Mouse (Mus musculus) adrenal gland, postnatal 10 days (tissue): ENCODE measurements around the gene Traf3ip1. TPM values are rescaled to one million over a fixed set of nuclear protein-coding genes. Genes with fewer than 3 reads are reported as not detected.
A peak's percentile ranks its signal among the peaks of the same experiment; 100 is the strongest.

Experiments
- DNase-seq: peaks from one replicate; pipeline ENCODE4 v3.0.0; 2021; ENCODE audit warnings: mixed read lengths
- long read RNA-seq, 2 experiments: library from polyadenylated mRNA; stranded (forward); transcript quantifications; one replicate each; pipeline ENCODE4 v2.0.0; 2021
- total RNA-seq, 2 experiments: library from RNA; stranded (reverse); gene quantifications; 2 replicates each; pipeline ENCODE4 v1.2.3; 2021

The Traf3ip1 gene
- 1 to 10 TPM; 8.0 to 9.1 TPM for total RNA-seq
- long read RNA-seq, experiment 1, partial matches to known transcripts: 0 of 2 reads
- long read RNA-seq, experiment 1, other reads (novel, unspliced or antisense): 2 of 2 reads
- long read RNA-seq, experiment 2, partial matches to known transcripts: 0 of 1 reads
- long read RNA-seq, experiment 2, other reads (novel, unspliced or antisense): 1 of 1 reads

DNA sequence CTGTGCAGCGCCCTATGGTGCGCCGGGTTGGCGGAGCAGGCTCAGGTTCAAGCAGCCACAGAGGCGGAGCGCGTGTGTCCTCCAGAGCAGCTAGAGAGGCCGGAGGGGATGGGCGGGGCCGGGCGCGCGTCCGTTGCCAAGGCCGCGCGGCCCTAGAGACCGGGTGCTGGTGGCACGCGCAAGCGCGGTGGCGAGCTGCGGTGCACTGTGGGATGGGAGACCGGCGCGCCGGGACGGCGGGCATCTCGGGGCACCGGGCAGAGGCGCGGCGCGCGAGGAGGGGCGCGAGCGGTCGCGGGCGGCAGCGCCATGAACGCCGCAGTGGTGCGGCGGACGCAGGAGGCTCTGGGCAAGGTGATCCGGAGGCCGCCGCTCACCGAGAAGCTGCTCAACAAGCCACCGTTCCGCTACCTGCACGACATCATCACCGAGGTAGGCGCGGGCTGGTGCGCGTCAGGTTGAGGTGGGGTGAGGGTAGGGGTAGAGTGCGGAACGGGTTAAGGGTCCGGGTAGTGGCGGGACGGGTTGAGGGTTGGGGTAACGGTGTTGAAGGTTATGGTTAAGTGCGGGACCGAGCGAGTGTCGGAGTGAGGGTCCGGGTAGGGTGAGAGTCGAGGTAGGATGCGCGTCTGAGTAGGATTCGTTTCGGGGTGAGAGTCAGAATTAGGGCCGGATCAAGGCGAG is at the start of gene Traf3ip1:
Gene Traf3ip1 (plus strand): TSS at position 191 of the 684 bp plus-strand sequence.
- peak; percentile 97 for DNase-seq

DNA sequence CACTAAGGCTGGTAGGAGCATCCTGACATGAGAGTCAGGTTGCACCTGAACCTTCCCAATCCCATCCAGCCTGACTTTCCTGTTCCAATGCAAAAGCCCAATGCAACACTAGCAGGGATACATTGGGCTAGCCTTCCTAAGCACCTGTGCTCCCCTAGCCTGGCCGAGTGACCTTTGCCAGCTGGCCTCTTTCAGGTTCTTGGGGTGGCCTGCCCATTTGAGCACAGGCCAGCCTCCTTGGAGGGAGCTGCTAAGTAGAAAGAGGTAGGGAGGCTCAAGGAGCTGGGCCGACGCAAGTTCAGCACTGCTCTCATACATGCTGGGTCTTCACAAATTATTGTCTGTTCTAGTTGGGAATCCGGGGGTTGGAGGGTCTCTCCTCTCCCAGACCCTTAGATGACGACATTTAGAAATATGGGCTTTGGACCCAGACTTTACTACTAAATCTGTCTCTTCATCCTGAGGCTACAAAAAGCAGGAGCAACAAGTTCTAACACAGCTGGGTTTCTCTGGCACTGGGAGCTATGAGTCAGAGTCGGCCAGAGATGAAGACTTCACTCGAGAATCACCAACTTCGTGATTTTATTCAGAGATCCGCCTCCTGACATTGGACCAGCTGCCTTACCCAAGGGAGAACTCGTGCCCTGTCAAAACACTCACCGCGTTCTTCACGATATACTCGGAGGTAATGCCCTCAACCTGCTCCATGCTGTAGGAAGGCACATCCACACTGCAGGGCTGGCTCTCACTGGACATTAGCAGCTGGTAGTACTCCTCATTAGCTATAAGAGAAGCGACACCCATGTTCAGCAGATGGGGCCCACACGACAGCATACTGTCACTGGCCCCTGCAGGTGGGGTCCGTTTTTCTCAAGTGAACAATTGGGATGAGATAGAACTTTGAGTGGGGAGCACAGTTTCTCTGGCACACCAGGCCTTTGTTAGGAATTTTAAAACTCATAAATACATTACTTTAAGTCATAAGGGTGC is 49.3 kb upstream of the Traf3ip1 start:
- peak; percentile 53 for DNase-seq

DNA sequence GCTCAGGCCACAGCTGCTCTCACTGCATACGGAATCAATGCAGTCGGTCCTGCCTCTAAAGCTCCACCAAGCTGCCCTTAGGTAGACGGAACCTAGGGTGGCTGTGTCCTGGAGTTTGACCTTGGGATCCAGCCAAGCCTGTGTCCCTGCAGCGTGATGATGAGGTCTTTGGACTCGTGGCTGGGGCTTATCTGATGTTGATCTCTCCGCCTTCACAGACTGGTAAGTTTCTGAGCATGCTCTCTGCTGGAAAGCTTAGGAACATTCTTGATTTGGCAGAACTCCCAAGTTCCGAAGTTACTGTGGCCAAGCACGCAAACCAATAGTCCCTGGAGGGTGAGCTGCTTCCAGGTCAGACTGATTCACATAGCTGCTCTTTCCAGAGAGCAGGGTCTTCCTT is 48.4 kb upstream of the Traf3ip1 start:
- peak; percentile 90 for DNase-seq

DNA sequence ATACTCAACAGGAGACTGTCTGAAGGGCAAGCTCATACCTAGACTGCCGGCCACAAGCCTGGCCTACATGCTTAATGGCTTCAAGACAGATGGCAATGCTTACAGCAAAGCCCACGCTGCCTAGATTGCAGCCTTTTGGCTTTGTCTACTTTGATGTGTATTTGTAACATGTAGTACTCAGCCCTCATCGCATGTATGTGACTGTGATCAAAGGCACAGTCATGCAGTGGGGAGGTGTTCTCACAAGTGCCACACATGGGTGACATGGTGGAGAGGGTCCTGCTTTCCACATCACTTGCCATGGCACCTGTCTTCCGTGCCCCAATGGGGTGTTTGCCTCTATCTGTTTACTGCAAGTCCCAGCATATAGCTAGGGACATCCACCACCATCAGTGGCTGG is 47.9 kb upstream of the Traf3ip1 start:
- peak; percentile 39 for DNase-seq

DNA sequence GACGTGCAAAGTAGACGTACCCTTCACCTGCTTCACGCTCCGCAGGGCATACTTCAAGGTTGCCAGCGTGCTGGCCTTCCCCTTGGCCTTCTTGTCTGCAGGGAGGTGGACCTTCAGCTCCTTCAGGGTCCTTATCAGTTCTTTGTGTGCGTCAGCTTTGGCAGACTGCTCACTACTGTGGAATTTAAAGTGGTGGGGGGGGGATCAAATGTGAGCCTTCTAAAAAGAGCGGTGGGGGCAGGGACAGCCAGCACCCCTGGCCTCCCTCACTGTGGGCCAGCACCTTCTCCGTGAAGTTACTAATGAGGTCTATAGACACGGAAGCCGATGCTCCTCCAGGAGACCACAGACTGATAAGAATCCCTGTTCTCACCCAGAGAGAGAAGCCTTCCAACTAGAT is 45.8 kb upstream of the Traf3ip1 start:
- peak; percentile 73 for DNase-seq

DNA sequence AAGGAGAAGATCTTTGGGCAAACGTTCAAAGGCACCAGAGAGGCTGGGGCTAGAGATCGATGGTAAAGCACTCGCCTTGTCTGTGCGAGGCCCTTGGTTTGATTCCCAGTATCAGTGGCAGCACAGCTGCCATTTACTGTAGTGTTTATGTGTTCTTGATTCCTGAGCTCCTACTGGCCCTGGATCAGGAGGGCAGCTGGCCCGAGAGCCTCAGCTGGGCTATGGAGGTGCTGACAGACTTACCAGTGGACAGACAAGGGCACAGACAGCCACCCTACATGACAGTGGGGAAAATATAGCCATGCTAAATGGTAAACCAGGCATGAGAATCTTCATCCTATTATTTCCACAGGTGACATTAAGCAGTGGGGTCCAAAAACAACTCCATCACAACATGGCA is 43.6 kb upstream of the Traf3ip1 start:
- no peak for DNase-seq

DNA sequence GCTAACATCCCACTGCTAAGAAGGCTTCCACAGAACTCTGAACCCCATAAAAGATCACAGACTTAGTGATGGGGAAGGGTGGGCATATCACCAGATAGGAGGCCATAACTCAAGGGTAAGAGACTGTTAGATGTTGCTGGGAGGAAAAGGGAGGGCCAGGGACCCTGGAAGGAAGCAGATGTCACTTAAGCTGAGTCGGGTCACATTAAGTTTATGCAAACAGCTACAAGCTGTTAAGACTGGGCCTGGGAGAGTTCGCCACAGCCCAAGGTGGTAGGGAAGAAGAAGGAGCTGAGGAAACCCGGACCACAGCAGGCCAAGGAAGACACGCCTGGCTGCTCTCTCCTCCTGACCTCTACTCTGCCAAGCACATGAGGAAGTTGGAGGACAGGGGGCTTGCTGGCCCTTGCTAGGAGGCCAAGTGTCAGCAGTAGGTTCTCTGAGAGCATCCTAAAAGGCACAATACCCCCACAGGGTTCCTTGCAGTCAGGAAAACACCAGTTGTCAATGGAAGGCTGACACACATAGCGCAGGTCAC is 42.8 kb upstream of the Traf3ip1 start:
- DNase-seq: no peak

DNA sequence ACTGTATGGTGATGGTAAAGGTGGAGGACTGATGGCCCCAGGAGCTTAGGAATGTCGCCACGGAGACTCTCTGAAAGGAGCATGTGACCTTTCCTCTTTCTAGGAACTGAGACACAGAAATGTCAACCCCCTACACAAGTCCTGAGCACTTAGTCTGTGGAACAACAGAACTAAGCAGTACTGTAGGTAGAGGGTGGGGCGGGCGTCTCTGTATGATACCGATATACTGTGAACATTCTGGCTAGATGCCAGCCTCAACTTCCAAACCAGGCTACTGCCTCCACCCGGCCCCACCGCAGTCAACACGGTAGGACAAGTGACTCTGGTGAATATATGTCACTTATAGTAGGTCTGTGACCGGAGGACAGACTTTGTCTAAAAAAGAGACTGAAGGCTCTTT is 40.5 kb upstream of the Traf3ip1 start:
- DNase-seq: no peak

DNA sequence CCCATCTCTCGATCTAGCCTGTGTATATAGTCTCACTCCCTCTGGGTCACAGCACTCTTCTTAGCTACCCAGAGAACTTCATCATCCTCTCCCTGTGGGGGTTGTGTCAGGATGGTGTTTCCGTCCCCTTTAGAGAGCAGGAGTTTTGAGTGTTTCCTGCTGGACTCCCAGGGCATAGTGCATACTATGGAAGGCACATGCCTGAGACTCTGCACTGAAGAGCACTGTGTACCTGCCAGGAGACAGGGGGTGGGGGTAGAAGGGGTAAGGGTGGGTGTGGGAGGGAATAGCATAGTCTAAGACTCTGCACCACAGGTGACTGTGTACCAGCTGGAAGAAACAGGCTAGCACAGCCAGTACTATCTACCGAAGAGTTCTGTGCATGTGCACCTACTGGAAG is 40.1 kb upstream of the Traf3ip1 start:
- DNase-seq: no peak

DNA sequence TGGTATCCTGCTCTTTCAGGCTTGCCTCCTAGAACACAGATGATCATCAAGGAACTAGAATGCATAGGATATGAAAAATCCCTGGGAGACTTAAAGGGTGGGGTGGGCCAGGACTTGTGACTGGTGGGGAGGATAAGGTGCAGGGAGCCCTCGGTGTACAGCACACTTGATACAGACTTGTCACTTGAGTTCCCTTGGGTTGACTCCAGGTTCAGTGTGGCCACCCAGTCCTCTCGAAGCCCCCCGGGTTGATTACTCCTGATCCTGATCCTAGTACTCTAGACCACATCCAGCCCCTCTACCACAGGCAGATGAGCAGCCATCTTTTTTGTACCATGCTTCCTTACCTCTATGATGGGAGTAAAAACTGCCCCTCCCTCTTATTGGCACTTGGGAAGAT is 39.5 kb upstream of the Traf3ip1 start:
- DNase-seq: no peak

DNA sequence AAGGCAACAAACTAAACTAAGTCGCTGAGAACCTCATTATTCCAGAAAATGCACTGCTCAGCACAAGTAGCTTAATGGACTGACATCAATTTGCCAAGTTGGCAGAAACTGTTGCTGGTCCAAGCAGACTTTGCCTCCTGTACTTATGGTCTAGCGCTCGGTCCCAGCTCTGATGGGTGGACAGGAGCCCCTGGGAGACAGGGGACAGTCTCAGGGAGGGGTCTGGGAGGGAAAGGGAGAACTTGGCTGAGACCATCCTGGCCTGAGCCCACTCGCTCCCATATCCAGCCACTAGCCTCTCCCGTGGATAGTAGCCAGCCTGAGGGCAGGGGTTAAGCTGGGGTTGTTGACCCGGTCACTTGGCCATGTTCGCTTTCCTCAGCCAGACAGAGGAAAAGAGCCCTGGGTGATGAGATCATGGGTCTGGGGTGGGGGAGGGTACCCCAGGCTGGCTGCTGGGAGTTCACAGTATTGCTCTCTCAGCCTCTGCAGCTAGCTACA is 38.7 kb upstream of the Traf3ip1 start:
- peak; percentile 70 for DNase-seq

DNA sequence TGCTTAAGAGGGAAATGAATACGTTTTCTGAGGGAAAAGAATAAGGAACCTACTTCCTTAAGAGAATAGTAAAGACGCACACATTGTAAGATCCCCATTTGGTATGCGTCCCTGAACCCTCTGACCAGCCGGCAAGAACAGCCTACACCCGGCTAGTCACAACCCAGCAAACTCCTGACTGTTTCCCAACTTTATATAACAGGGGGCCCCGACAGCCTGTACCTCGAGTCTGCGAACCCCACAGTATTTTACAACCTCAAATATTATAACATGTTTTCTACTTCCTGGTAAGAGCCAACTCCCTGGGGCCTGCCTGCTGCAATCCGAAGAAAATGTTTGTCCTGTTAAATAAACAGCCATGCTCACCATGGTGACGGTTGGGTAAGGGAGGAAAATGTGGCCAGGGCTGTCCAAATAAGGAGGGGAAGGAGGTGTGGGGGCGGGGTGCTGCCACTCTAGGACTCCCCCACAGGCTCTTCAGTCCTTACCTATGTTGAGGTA is 38.1 kb upstream of the Traf3ip1 start:
- peak; percentile 82 for DNase-seq

DNA sequence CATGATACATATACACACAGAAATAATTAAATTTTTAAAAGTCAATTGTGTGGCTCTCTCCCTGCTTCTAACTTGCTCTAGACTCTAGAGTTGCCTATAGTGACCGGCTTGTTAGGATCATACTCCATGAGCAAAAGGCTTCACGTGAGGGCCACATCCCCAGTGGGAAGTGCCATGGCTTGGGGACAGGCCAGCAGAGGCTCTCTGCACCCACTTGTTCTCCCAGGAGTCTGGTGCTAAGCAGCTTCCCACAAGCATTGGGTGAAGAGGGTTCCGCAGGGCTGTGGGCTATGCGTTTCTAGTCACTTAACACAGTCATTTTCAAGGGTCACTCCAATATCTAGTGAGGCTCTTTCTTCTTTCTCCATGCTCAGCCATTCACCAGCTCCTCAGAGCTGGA is 37.3 kb upstream of the Traf3ip1 start:
- no peak for DNase-seq

DNA sequence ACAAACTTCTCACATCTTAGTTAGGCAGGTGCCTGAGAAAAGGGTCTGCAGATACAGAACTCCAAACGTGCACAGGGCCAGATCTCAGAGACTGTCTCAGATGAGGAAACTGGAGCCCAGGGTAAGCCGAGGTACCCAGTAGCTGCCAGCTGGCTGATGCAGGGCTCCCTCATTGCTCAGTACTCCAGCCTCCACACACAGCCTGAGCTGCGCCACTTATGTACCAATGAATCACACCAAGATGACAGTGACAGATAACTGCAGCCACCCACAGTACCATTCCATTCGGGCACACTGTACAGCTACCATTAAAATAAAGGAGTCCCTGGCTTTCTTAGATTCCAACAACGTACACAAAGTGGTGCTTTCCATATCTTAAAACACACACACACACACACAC is 36.7 kb upstream of the Traf3ip1 start:
- DNase-seq: peak; percentile 71

DNA sequence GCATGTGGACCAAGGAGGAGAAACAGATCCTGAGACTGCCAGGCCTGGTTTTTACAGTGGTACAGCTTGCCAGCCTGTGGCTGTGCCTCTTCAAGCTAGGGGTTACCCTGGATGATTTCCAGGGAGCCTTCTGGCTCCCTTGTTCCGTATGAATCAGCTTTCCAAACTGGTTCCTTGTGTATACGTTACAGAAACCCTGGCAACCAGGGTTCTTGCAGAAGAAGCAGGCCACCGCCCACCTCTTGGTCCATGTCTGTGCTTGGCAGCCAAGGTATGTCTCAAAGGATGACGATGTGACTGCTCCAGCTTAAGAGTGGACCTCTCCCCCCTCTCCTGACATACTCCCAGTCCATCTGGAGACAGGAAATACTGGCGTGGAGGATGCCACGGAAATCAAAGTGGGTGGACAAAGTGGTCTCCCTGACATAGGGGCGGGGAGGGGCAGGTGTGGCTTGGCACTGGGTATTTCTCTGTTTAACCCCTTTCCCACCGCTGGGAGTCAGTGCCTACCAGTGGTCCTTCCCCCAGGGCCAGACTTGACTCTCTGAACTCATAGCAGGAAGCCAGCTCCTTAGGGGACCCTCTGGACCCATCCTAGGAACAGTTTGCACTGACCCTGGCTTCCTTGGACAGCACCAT is 36.1 kb upstream of the Traf3ip1 start:
- peak; percentile 65 for DNase-seq

DNA sequence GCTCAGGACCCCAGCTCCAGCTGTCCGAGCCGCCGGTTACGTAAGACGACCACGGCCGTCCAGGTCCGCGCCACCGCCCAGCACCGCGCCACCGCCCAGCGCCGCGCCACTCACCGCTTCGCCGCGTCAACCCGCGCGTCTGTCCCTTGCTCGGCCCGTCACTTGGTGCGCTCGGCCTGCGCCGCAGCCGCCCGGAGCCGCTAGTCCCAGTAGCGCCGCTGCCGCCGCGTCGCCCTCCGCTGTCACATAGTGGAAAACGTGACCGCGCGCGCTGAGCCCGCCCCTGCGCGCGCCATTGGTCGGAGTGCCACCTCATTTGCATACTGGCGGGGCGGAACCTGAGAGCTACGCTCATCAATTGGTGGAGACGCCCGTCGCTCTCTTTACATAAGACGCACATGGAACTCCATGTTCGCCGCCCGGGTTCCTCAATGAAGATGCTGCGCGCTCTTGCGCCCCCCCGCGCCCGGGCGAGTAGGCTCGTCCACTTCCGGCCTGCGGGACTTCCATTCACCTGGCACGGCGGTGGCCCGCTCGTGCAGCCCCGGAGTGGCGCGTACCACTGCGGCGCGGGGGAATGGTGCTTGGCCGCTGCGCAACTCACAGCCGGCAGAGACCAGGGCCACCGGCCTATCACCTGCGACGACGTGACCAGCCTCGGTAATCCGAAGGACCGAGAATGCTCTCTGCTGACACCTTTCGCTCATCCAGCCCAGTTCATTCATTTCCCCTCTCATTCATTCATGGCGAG is 35.2 kb upstream of the Traf3ip1 start, which contains the start of gene Per2:
Gene Per2 (minus strand): TSS at position 266 of the 751 bp plus-strand sequence.
- peak; percentile 99 for DNase-seq

DNA sequence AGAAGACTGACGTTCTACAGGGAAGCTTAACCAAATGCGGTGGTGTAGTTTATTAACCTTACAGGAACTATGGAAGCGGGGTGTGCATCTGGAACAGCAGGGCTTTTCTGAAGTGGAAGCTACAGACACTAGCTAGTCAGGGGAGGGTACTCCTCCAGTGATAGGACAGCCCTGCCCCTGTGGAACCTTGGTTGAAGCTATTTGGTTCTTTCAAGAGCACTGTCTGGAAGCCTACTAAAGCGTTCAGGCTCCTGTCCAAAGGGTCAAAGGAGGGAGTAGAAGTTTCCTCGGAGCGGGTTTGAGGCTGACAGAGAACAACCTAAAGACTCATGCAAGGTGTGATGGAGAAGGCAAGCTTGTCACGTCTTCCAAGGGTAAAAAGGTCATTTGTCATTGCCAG is 34.4 kb upstream of the Traf3ip1 start:
- DNase-seq: no peak

DNA sequence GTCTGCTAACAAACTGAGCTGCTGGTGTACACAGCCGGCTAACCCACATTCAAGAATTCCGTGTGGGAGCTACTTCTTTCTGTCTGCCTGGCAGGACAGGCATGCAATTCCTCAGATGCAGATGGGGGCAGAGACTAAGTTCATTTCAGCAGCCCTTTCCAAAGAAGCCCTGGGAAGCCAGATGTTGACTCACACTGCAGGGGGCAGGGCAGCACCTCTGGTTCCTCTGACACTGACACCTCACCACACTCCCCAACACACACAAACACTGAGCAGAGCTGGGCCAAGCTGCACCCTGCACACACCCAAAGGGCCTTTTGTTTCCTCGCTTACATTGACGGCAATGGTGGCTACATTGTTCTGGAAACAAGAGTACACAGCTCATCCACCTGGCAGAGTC is 33.9 kb upstream of the Traf3ip1 start:
- DNase-seq: no peak

DNA sequence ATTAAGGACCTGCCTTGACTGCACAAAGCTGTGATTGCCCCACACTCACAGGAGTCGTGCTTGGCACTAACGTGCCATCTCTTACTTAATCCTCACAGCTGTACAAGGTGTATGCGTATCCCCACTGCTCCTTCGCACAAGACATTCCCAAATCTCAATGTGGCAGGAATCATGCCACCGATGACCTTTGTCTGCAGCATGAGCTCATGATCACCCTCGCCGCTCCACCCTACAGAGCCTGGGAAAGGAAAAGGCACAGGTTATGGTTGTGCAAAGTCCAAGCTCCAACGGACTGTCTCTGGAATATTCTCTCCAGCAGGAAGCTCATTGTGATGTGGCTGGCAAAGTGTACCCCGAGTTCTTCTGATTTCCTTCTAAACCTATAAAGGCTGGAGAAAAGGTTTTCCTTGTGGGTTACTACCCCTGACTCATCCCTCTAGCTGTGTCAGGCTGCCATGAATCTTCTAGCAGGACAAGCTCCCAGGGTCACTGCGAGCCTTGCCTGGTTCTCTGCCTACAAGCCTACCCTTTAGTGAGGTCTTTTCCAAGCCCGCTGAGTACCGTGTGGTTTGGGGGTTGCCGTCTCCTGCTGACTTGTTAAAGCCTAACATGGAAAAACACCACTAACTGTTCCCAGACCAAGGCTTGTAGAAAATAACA is 31.0 kb upstream of the Traf3ip1 start:
- peak; percentile 62 for DNase-seq

DNA sequence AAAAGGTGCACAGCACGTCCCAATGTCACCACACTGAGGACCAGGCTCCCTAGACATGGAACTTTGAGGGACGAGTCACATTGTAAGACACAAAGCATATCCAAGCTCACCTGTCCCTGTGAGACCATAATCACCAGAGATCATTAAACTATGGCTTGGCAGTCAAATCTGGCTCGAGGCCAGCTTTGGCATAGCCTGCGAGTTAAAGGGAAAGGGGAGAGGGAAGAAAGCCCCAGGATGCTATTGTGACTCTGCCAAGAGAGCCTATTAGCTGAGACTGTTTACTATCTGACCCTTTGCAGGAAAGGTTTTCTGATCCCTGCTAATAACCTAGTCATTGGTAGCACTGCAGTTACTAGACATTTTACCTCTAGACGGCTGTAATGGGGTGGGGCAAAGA is 30.0 kb upstream of the Traf3ip1 start:
- DNase-seq: peak; percentile 60
